Mouse (Mus musculus): Measurements from ENCODE around the gene Itgal.
"Not testable (repeated sequence)": the region's sequence is repeated elsewhere in the genome, so short reads cannot be mapped to it uniquely, and the experiment has no call there.

Itgal gene

DNA sequence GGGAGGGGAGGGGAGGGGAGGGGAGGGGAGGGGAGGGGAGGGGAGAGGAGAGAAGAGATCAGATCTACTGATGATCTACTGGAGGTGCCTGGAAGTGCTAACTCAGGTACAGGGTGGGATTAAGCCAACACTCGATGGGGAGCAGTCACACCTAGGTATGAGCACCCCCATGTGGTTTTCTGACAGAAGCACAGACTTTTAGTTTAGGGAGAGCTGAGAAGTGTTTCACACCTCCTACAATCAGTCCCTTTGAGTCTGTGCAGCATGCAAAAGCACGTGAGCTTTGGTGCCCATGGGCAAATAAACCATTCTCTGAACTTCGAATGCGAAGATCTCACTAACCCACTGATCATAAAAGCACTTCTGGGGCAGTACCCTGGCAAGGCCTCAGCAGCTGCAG is 46.3 kb downstream of the Itgal start:
- no peak for DNase-seq (ENCODE audit: low spot score)

DNA sequence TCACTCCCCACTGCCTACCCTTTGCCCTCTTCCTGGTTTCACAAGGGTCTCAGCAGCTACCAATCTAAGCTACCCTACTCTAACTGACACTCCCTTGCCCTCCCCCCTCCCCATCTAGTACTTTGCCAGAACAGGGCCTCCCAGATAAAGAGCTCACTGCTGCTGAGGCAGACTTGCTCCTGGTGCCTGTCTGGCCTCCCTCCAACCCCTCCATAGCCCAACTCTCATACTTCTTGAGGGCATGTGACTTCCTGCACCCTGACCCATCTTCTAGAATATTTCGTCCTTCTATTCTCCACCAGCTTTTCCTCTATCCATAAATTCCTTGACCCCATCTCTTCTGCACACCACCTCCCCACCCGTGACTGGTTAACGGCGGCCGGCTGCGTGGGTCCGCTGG is 46.8 kb downstream of the Itgal start:
- no peak for DNase-seq (ENCODE audit: low spot score)

GRCm38 (mm10) chr7:127343351-127344019 is 47.4 kb downstream of the Itgal start:
- no peak for DNase-seq (ENCODE audit: low spot score)

DNA sequence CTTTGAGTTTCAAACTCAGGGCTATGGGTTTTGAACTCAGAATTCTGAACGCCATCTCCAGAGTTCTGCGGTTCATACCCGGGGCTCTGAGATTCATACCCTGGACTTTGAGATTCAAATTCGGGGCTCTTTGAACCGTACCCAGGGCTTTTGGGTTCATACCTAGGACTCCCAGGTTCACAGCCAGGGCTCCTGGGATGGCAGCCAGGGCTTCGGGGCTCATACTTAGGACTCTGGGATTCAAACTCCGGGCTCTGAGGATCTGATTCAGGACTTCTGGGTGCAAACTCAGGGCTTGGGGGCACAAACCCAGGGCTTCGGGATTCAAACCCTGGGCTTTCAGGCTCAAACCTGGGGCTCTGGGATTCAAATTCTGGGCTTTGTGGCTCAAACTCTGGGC is 48.3 kb downstream of the Itgal start:
- DNase-seq (ENCODE audit: low spot score) = no peak

- peak; percentile 76 for DNase-seq (ENCODE audit: low spot score)
These were observed 49.0 kb downstream of the Itgal start for GRCm38 (mm10) chr7:127345092-127345491.

DNA sequence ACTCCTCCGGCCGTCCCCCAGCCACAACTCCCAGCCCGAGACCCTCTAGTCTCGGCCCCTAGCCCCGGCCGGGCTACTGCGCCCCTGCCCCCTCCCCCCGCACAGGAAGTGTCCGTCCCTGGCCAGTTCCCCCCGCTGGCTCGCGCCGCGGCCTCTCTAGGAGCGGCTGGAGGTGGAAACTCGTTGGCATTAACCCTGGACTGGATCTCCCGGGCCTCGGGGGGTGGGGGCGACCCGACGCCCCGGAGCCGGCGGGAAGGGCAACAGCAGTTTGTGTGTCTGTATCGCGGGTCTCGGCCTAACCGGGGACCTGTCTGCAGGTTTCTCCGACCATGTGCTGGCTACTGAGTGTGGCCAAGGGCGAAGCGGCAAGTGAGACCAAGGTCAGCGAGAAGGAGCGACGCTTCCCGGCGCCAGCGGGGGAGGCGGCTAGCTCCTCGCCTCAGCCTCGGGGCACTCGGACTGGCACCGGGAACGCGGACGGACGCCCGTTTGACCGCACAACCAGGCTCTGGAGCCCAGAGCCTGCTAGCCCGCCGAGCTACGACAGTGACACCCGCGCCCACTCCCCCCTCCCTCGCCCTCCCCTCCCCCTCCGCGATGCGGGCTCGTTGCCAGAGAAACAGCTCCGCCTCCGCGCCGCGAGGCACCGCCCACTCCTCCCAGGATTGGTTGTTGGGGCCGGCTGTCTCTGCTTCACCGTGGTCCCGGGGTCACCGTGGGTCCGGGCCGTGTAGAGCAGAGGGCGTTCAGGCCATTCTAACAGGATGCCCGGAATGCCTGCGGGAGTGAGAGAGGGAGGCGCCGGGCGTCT is 49.7 kb downstream of the Itgal start, which contains the start of gene Zfp768:
Zfp768 (minus strand) TSS at position 78 of the 814 bp plus-strand sequence.
- DNase-seq (ENCODE audit: low spot score) = peak; percentile 94

GRCm38 (mm10) chr7:127346676-127347075 is 50.6 kb downstream of the Itgal start:
- DNase-seq (ENCODE audit: low spot score) = peak; percentile 38

DNA sequence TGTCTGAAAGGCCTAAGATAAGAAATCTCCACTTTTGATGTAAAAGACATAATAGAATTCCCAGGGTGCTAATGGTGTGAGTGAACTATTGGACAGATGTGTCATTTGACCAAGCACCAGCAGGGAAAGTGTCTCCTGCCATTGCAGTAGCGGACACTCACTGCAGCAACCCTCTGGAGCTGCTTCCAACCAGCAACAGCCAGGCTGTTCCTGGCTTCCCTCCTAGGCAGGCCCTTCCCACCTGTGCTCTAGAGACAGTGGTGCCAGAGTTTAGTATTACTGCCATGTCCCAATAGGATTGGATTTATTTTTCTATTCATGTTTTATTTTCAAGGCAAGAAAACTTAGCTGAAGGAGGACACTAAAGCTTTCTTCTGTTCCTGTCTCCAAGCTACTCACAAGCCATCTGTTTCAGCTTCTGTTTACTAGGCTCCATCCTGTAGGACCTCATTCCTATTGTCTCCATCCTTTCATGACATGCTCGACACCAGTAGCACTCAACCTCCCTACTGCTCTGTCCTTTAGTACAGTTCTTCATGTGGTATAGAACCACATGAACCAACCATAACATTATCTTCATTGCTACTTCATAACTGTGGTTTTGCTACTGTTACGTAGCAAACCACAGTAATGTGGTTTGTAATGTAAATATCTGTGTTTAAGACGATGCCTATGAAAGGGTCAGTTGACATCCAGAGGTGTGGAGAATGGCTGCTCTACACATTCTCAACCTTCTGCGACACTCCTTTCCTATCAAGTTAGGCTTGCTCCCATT is 55.4 kb downstream of the Itgal start:
- no peak for DNase-seq (ENCODE audit: low spot score)

GRCm38 (mm10) chr7:127355796-127356195 is 59.7 kb downstream of the Itgal start:
- no peak for DNase-seq (ENCODE audit: low spot score)

GRCm38 (mm10) chr7:127357871-127358270 is 61.8 kb downstream of the Itgal start:
- DNase-seq (ENCODE audit: low spot score) = no peak

DNA sequence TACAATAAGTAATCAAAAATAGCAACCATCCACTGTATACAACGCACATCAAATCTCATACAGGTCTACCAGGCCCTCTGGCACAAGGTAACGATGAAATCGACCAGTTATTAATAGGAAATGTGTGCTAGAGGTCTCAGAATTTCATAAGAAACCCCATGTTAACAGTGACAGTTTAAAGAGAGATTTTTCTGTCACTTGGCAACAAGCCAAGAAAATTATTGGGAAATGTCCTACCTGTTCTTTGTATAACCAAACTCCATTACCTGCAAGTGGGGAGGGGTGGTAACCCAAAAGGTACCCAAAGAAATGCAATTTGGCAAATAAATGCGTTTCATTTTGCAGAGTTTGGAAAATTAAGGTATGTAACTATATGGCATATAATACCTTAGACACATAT is 62.4 kb downstream of the Itgal start:
- DNase-seq (ENCODE audit: low spot score) = no peak

DNA sequence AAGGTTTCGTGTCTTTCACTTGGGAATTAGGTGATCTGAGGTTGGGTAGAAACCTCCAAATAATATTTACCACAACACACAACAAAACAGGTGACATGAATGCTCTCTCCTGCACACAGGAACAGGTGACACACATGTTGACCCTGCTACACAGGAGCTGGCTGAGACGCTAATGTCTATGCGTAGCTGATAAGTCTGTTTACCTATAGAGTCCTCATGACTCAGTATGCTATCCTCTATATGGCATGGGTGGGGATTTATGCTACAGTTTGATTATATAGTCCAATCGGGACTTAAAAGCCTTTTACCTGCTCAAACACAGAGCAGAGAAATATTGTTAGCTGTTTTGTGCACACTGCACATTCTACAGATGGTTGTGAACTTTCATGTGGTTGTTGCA is 64.2 kb downstream of the Itgal start:
- DNase-seq (ENCODE audit: low spot score) = no peak

DNA sequence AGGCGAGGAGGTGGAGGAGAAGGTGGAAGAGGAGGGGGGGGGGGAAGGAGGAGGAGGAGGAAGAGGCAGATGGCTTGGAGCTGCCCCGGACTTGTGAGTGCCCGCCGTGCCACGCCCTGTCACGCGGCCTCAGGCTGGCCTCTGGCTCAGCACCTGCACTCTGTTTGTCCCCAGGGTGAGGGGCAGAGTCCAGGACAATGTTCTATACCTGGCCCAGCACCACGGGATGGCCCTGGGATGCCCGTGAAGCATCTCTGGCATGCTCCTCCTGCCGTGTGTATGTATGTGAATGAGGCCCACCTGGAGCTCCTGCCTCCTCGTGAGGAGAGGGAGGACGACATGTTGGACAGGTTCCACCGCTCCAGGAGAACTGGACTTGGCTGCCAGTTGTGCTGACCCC is 65.4 kb downstream of the Itgal start:
- no peak for DNase-seq (ENCODE audit: low spot score)

DNA sequence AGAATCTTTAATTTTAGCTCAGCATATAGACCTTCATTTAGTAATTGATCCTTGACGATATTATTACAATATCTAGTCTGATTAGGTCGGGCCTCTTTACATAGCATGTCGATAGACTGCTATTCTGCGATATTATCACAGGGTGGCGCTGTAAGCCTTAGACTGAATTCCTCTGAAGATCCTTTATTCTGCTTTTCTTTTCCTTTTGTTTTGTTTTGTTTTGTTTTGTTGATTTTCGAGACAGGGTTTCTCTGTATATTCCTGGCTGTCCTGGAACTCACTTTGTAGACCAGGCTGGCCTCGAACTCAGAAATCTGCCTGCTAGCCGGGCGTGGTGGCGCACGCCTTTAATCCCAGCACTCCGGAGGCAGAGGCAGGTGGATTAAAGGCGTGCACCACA is 66.4 kb downstream of the Itgal start:
- DNase-seq (ENCODE audit: low spot score) = not testable (repeated sequence)

DNA sequence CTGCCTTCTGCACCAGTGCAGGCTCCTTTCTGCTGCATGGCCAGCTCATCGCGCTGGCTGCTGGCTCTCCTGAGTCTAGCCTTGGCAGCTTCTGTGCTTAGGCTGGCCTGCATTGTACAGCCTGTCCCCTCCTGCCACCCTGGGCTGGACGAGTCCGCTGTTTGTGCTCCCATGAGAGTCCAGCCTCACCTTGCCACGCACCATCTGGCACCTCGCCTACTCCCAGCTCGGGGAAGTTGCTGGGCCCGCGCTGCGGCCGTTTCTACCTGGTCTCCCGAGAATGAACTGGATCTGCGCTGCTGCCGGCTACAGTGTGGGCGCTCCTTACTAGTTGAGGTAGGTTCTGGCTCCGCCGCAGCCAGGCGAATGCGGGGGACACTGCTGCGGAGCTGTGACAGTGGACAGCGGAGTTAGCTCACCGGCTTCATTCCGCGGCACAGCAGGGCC is 67.4 kb downstream of the Itgal start:
- DNase-seq (ENCODE audit: low spot score) = peak; percentile 33

DNA sequence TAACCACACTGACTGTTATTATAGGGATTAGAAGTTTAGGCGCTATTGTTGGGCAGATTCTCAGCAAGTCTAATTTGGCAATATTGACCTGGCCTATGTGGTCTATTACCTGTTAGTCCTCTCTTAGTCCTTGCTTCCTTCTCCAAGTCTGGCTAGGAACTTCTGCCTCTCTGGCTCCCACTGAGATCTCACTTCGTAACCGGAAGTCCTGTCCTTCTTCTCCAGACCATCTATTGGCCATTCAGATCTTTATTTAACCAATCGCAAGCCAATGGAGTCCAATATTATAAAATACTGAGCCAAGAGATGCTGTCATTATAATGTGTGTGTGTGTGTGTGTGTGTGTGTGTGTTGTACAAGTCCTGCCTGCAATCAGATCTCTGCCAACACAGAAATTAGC is 68.1 kb downstream of the Itgal start:
- no peak for DNase-seq (ENCODE audit: low spot score)

- no peak for DNase-seq (ENCODE audit: low spot score)
These were observed 70.2 kb downstream of the Itgal start for GRCm38 (mm10) chr7:127366249-127366648.

DNA sequence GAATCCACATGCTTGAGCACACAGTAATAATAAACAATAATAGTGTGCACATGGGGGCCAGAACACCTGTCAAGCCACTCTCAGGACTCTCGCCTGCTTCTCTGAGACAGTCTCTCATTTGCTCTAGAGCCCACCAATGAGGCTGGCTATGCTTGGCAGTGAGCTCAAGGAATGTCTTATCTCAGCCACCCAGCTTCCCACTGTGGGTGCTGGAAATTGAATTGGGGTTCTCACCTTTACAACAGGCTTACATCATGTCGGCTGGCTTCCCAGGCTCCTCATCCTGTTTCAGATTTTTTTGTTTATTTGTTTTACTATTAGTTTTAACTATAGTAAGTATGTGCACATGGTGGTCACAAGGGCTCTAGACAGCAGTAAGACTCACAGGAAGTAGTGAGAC is 75.2 kb downstream of the Itgal start:
- DNase-seq (ENCODE audit: low spot score) = no peak

DNA sequence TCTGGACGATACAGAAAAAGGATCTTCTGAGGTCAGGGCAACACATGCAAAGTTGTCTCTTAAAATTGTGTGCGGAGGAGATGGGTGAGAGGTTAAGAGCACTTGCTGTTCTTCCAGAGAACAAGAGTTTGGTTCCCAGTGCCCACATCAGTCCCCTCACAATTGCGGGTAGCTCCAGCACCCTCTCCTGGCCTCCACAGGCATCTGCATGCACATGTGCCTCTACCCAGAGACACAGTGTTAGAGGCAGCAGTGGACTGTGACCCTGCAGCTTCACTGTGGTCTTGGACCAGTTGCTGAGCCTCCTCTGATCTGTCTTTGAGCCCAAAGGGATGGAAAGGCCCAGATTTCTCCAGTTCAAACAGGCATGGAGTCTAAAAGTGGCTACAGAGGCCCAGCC is 75.8 kb downstream of the Itgal start:
- DNase-seq (ENCODE audit: low spot score) = not testable (repeated sequence)

DNA sequence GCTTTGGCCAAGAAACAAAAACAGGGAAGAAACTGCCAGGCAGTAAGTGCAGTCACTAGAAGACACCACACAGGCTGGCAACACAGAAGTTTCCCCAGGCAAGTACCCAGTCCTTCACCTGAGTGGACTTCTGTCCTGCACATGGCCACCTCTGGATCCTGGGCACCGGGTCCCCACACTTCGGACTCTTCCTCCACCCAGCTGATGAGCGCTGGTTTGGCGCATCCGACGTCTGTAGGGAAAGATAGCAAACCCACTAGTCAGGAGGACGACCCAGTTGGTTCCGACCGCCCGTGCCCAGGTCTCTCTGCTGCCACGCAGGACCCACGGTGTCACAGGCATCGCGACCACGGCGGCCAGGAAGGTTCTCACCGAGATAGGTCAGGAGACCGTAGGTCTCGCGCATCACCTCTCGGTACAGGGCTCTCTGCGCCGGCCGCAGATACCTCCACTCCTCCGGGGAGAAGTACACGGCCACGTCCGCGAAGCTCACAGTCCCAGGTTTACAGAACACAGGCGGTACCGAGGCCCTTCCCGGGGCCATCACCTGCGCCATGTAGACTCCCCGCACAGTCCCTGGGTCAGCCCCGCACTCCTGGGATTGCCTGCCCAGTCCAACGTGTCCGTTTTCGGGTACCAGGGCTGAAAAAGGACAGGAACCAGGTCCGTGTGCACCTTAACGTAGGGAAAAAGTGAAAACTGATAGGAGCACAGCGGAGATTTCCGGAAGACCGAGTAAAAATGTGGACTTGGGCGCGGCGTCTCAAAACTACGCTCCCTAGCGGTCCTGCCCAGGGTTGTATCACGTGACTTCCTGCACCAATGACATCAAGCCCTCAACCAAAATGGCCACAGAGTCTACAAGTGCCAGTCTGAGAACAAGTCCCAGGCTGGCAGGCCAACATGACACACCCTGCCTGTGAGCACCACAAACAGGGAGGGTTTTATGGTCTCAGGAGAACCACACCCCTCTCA is 79.5 kb downstream of the Itgal start, which contains the start of gene Zfp747:
Zfp747 (minus strand) TSS at position 780 of the 975 bp plus-strand sequence.
- peak; percentile 84 for DNase-seq (ENCODE audit: low spot score)

DNA sequence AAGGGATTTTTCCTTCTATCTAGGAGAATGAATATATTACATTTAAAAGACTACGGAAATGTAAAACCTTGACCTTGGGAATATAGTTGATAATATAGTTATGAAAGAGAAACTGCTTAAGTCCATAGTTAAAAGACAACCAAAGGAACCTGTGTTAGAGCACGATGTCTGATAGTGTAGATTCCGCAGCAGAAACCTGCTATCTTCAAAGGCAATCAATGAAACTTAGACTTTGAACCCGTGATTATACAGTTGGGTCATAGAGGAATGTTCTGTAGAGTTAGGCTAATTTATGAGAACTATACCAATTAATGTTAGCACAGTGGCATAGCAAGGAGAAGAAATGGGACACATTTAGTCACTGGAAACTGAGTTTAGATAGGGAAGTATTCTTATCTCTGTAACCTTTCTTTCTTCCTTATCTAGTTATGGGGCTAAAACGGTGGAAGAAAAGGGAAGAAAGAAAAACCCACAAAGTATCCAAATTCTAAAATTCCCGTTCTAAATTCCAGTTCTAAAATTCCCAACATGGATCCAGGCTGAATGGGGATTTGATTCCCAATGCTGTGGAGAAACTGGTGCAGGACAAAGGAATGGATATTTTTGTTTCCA is 82.4 kb downstream of the Itgal start:
- no peak for DNase-seq (ENCODE audit: low spot score)

Measured in ovary, postnatal 36 days (tissue).